Mouse (Mus musculus): Measurements from ENCODE around the gene Palld. TPM values are rescaled to one million over a fixed set of nuclear protein-coding genes. Genes with fewer than 3 reads are reported as not detected.

Gene Palld
- polyA plus RNA-seq, 1 experiment from 2014 or later: 166 TPM

- Histone ChIP-seq H3K4me2 (peak within 1 kb of the TSS; percentile 90), H3K9ac (peak within 1 kb of the TSS; percentile 92), H3K36me3 (peaks cover 11% of the 10 kb centered on the region), H3K9me3 (no peaks in the 10 kb centered on the region), H3K27me3 (replicated peaks) (no peaks in the 10 kb centered on the region), H3K4me1 (peaks cover 7% of the 10 kb centered on the region), H3K27ac (replicated peaks) (peak within 1 kb of the TSS; percentile 95), H3K4me3 (peak within 1 kb of the TSS; percentile 86)
- peak; percentile 84; the same call in 1 of the 2 replicates for ATAC-seq (ENCODE audit: extremely low read depth, insufficient number of reproducible peaks, low FRiP score, low TSS enrichment)
- WGBS: under 1% methylated on average over 29 of the region's 29 CpGs
Measured at GRCm38 (mm10) chr8:61487597-61488156, 414.8 kb downstream of the Palld start, which contains the start of gene Cbr4. Cbr4 (plus strand) TSS chr8:61487734.

DNA sequence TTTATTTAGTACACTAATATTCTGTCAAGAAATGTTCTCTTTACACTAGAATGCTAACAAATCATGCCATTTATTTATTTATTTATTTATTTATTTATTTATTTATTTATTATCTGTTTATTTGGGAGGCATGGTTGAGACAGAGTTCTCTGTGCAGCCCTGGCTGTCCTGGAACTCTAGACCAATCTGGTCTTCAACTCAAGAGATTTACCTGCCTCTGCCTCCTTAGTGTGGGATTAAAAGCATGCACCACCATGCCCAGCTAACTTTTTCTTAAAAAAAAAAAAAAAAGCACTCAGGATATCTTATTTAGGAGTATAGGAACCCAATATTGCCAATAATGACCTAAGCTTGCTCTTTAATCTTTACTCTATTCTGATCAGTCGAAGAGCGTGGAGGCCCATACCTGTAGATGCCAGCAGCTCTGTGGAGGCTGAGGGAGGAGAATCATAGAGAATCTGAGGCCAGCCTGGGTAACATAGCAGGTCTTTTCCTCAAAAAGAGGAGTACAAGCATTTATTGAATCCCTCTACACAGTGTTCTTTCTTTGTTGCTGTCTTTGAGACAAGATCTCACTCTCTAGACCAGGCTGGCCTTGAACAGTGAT is 415.5 kb downstream of the Palld start:
- WGBS: 96% methylated on average over 2 of the region's 2 CpGs
- H3K27ac ChIP-seq (replicated peaks): no peak overlapping the region
- H3K4me1 ChIP-seq: peaks cover 7% of the 10 kb centered on the region
- peak overlapping the region; percentile 90 for H3K4me2 ChIP-seq
- no peak for ATAC-seq (ENCODE audit: extremely low read depth, insufficient number of reproducible peaks, low FRiP score, low TSS enrichment)
- no peaks in the 10 kb centered on the region for H3K9me3 ChIP-seq
- H3K36me3 ChIP-seq: peaks cover 7% of the 10 kb centered on the region
- no peak overlapping the region for H3K9ac ChIP-seq
- H3K27me3 ChIP-seq (replicated peaks): no peaks in the 10 kb centered on the region
- H3K4me3 ChIP-seq: peak overlapping the region; percentile 86

DNA sequence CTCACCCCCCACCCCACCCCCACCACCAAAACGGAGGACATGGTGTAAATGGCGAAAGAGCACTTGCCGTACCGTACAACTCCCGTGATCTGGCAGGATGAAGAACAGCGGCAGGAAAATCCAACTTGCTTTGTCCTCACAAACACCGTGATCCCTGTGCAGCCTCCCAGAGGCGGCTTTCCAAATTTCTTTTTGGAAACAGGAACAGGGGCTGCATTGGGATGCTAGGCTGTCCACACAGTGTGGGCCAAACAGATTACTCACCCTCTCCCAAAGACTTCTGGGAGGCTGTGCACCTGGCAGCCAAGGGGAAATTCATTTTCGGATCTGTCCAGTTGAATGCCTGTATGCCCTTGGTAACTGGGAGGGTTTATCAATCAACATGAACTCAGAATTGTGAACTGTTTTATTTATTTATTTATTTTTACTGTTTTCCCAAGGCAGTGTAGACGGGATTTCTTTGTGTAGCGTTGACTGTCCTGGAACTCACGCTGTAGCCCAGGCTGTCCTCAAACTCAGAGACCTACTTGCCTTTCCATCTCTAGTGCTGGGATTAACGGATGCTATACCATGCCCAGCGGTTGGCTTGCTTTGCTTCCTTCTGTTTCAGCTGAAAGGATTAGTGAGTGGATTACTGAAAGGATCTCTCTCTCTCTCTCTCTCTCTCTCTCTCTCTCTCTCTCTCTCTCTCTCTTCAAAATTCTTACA is 422.1 kb downstream of the Palld start:
- no peaks in the 10 kb centered on the region for H3K4me1 ChIP-seq
- no peak overlapping the region for H3K9ac ChIP-seq
- H3K4me3 ChIP-seq: no peak overlapping the region
- H3K27me3 ChIP-seq (replicated peaks): no peaks in the 10 kb centered on the region
- H3K9me3 ChIP-seq: no peaks in the 10 kb centered on the region
- ATAC-seq (ENCODE audit: extremely low read depth, insufficient number of reproducible peaks, low FRiP score, low TSS enrichment): no peak
- no peaks in the 10 kb centered on the region for H3K36me3 ChIP-seq
- no peak overlapping the region for H3K4me2 ChIP-seq
- no peak overlapping the region for H3K27ac ChIP-seq (replicated peaks)
- WGBS: 80% methylated on average over 14 of the region's 14 CpGs

GRCm38 (mm10) chr8:61479506-61480214 is 422.8 kb downstream of the Palld start:
- Histone ChIP-seq H3K4me2 (no peak overlapping the region), H3K36me3 (no peaks in the 10 kb centered on the region), H3K9ac (no peak overlapping the region), H3K4me3 (no peak overlapping the region), H3K4me1 (no peaks in the 10 kb centered on the region), H3K9me3 (no peaks in the 10 kb centered on the region), H3K27me3 (replicated peaks) (no peaks in the 10 kb centered on the region), H3K27ac (replicated peaks) (no peak overlapping the region)
- 45% methylated on average over 11 of the region's 11 CpGs for WGBS
- ATAC-seq (ENCODE audit: extremely low read depth, insufficient number of reproducible peaks, low FRiP score, low TSS enrichment): no peak

DNA sequence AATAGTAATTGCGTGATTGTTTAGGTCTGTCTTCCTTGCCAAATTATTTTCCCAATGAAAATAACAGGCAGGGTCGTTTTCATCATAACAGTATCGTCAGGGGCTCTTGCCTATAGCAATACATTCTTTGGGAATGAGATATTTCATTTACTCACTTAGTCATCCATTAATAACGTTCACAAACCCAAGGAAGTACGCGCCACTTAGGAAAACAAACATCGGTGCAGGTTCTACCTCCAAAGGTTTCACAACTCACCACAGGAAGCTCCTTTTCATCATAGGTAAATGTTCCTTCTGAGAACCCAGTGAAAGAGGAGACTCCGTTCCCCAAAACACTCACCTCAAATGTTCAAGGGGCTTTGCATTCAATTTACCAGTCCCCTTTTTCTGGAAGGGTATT is 423.7 kb downstream of the Palld start:
- no peaks in the 10 kb centered on the region for H3K4me1 ChIP-seq
- H3K9ac ChIP-seq: no peak overlapping the region
- H3K36me3 ChIP-seq: no peaks in the 10 kb centered on the region
- ATAC-seq (ENCODE audit: extremely low read depth, insufficient number of reproducible peaks, low FRiP score, low TSS enrichment): no peak
- H3K27ac ChIP-seq (replicated peaks): no peak overlapping the region
- no peak overlapping the region for H3K4me3 ChIP-seq
- H3K4me2 ChIP-seq: no peak overlapping the region
- no peaks in the 10 kb centered on the region for H3K27me3 ChIP-seq (replicated peaks)
- 73% methylated on average over 8 of the region's 8 CpGs for WGBS
- no peaks in the 10 kb centered on the region for H3K9me3 ChIP-seq

GRCm38 (mm10) chr8:61478150-61478549 is 424.3 kb downstream of the Palld start:
- H3K9ac ChIP-seq: no peak overlapping the region
- no peak overlapping the region for H3K4me2 ChIP-seq
- H3K36me3 ChIP-seq: no peaks in the 10 kb centered on the region
- no peak overlapping the region for H3K27ac ChIP-seq (replicated peaks)
- H3K4me1 ChIP-seq: no peaks in the 10 kb centered on the region
- no peaks in the 10 kb centered on the region for H3K9me3 ChIP-seq
- no peaks in the 10 kb centered on the region for H3K27me3 ChIP-seq (replicated peaks)
- ATAC-seq (ENCODE audit: extremely low read depth, insufficient number of reproducible peaks, low FRiP score, low TSS enrichment): no peak
- WGBS: 85% methylated on average over 4 of the region's 4 CpGs
- no peak overlapping the region for H3K4me3 ChIP-seq

GRCm38 (mm10) chr8:61476160-61476559 is 426.3 kb downstream of the Palld start:
- ATAC-seq (ENCODE audit: extremely low read depth, insufficient number of reproducible peaks, low FRiP score, low TSS enrichment): no peak
- H3K36me3 ChIP-seq: no peaks in the 10 kb centered on the region
- no peak overlapping the region for H3K9ac ChIP-seq
- WGBS: 76% methylated on average over 9 of the region's 9 CpGs
- no peak overlapping the region for H3K4me2 ChIP-seq
- H3K9me3 ChIP-seq: no peaks in the 10 kb centered on the region
- no peak overlapping the region for H3K4me3 ChIP-seq
- no peaks in the 10 kb centered on the region for H3K27me3 ChIP-seq (replicated peaks)
- H3K27ac ChIP-seq (replicated peaks): no peak overlapping the region
- no peaks in the 10 kb centered on the region for H3K4me1 ChIP-seq

DNA sequence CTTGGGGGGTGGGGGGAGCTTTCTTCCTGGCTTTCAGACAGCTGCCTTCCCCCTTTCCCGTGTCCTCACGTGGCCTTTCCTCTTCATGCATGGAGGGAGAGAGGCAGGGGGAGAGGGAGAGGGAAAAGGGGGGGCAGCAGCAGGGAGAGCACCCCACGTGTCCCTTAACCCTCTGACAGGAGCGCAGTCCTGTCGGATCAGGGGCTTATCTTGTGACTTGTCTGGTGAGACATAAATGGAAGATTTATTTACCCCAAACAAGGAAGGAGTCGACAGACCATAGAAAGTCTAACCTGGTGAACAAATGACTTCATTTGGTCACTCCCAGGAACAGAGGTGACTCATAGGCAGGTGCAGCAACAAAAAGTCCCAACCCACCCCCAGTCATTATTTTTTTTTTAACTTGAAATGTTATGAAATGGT is 427.2 kb downstream of the Palld start:
- Histone ChIP-seq H3K4me1 (no peaks in the 10 kb centered on the region), H3K27me3 (replicated peaks) (no peaks in the 10 kb centered on the region), H3K4me3 (no peak overlapping the region), H3K4me2 (no peak overlapping the region), H3K9ac (no peak overlapping the region), H3K9me3 (no peaks in the 10 kb centered on the region), H3K36me3 (no peaks in the 10 kb centered on the region), H3K27ac (replicated peaks) (no peak overlapping the region)
- WGBS: 56% methylated on average over 6 of the region's 6 CpGs
- ATAC-seq (ENCODE audit: extremely low read depth, insufficient number of reproducible peaks, low FRiP score, low TSS enrichment): no peak

DNA sequence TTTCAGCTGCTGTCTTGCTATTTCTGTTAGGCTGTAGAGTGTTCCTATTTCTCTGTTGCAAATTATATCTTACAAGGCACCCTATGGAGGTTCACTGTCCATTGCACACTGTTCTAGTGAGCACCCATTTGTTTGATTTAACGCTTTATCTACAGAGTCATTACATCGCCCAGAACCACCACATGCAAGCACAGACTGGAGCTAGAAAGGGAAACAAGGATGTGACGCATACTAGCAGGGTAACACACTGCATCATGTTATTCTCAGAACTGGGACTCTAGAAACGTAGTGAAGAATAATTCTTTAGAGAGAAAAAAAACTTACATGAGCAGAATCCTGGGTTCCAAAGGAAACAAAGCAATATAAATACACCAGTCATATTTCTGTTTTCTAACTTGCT is 432.3 kb downstream of the Palld start:
- no peak overlapping the region for H3K4me2 ChIP-seq

GRCm38 (mm10) chr8:61467553-61467815 is 435.0 kb downstream of the Palld start:
- H3K36me3 ChIP-seq: no peaks in the 10 kb centered on the region
- H3K4me1 ChIP-seq: no peaks in the 10 kb centered on the region
- no peak overlapping the region for H3K4me3 ChIP-seq
- H3K9ac ChIP-seq: no peak overlapping the region
- H3K27me3 ChIP-seq (replicated peaks): no peaks in the 10 kb centered on the region; the same call in 1 of the 2 replicates
- no peaks in the 10 kb centered on the region for H3K9me3 ChIP-seq
- WGBS: 76% methylated on average over 3 of the region's 3 CpGs
- no peak overlapping the region for H3K4me2 ChIP-seq
- no peak overlapping the region for H3K27ac ChIP-seq (replicated peaks)
- no peak for ATAC-seq (ENCODE audit: extremely low read depth, insufficient number of reproducible peaks, low FRiP score, low TSS enrichment)

More for the DNA sequence above, 432.3 kb downstream of the Palld start:
- WGBS: 67% methylated on average over 4 of the region's 4 CpGs
- ATAC-seq (ENCODE audit: extremely low read depth, insufficient number of reproducible peaks, low FRiP score, low TSS enrichment): no peak
- H3K9ac ChIP-seq: no peak overlapping the region
- H3K27me3 ChIP-seq (replicated peaks): no peaks in the 10 kb centered on the region; the same call in 1 of the 2 replicates
- no peaks in the 10 kb centered on the region for H3K36me3 ChIP-seq
- no peak overlapping the region for H3K4me3 ChIP-seq
- no peaks in the 10 kb centered on the region for H3K4me1 ChIP-seq
- H3K9me3 ChIP-seq: no peaks in the 10 kb centered on the region
- no peak overlapping the region for H3K27ac ChIP-seq (replicated peaks)

GRCm38 (mm10) chr8:61466696-61467552 is 435.6 kb downstream of the Palld start:
- WGBS: 84% methylated on average over 15 of the region's 15 CpGs
- no peaks in the 10 kb centered on the region for H3K36me3 ChIP-seq
- H3K4me3 ChIP-seq: no peak overlapping the region
- ATAC-seq (ENCODE audit: extremely low read depth, insufficient number of reproducible peaks, low FRiP score, low TSS enrichment): no peak
- H3K9ac ChIP-seq: no peak overlapping the region
- no peaks in the 10 kb centered on the region for H3K9me3 ChIP-seq
- H3K27me3 ChIP-seq (replicated peaks): no peaks in the 10 kb centered on the region; the same call in 1 of the 2 replicates
- no peaks in the 10 kb centered on the region for H3K4me1 ChIP-seq
- no peak overlapping the region for H3K27ac ChIP-seq (replicated peaks)
- H3K4me2 ChIP-seq: no peak overlapping the region

Measured in heart, embryonic 13.5 days (tissue).